Mouse (Mus musculus) limb, embryonic 11.5 days (tissue): ENCODE results near the gene Slc3a2. TPM values are rescaled to one million over a fixed set of nuclear protein-coding genes. Genes with fewer than 3 reads are reported as not detected.
A peak's percentile ranks its signal among the peaks of the same experiment; 100 is the strongest.
"Not testable (repeated sequence)": the region's sequence is repeated elsewhere in the genome, so short reads cannot be mapped to it uniquely, and the experiment has no call there.

Experiments
- ATAC-seq: fragments of 200-750 bp; cut with Nextera tagmentation; 2 replicates; pipeline ENCODE4 v1.8.0; 2017; ENCODE audit warnings: low read depth; ENCODE audit not compliant: insufficient number of reproducible peaks, low FRiP score, low TSS enrichment
- DNase-seq: peaks from one replicate; pipeline ENCODE4 v3.0.0-alpha.2; 2015; ENCODE audit warnings: low spot score
- H3K27ac ChIP-seq: fragments of 300-500 bp; sonication (generic); replicated peaks from 2 replicates; pipeline ENCODE4 v1.5.1; 2014; ENCODE audit warnings: low read depth, mild to moderate bottlenecking, low read length
- H3K27me3 ChIP-seq: fragments of 300-500 bp; sonication (generic); 2 replicates; pipeline ENCODE4 v1.6.1; 2014; ENCODE audit warnings: mild to moderate bottlenecking, low read length, mixed read lengths; ENCODE audit not compliant: control insufficient read depth, insufficient read depth
- H3K36me3 ChIP-seq: fragments of 300-500 bp; sonication (generic); 2 replicates; pipeline ENCODE4 v1.6.1; 2014; ENCODE audit warnings: mild to moderate bottlenecking, low read length, moderate library complexity, mixed read lengths; ENCODE audit not compliant: control insufficient read depth, insufficient read depth
- H3K4me1 ChIP-seq: fragments of 300-500 bp; sonication (generic); 2 replicates; pipeline ENCODE4 v1.6.1; 2014; ENCODE audit warnings: low read length, mixed read lengths; ENCODE audit not compliant: control insufficient read depth, insufficient read depth
- H3K4me2 ChIP-seq: fragments of 300-500 bp; sonication (generic); 2 replicates; pipeline ENCODE4 v1.6.1; 2014; ENCODE audit warnings: low read depth, mild to moderate bottlenecking, moderate library complexity; ENCODE audit not compliant: severe bottlenecking
- H3K4me3 ChIP-seq: fragments of 300-500 bp; sonication (generic); 2 replicates; pipeline ENCODE4 v1.5.1; 2014; ENCODE audit warnings: low read depth, low read length
- H3K9ac ChIP-seq: fragments of 300-500 bp; sonication (generic); 2 replicates; pipeline ENCODE4 v1.6.1; 2014; ENCODE audit warnings: mild to moderate bottlenecking, low read length
- H3K9me3 ChIP-seq: fragments of 300-500 bp; sonication (generic); 2 replicates; pipeline ENCODE4 v1.6.1; 2016; ENCODE audit warnings: low read length; ENCODE audit not compliant: control insufficient read depth
- WGBS: fragments of 180-500 bp; shearing (Covaris S2); extraction: QIAGEN DNeasy Blood & Tissue Kit; methylation state at CpG from one replicate; pipeline ENCODE4 v1.1.7; 2014; 5-methylcytosine and 5-hydroxymethylcytosine counted together
- polyA plus RNA-seq: library from polyadenylated mRNA; unstranded; fragments of >200 nt; fragmentation: Nextera tagmentation; extraction: Ambion mirVana; gene quantifications from 2 replicates; pipeline ENCODE4 v1.2.1, GENCODE M21; 2014

The Slc3a2 gene
- polyA plus RNA-seq, 1 experiment from 2014 or later, result 114 TPM

GRCm38 (mm10) chr19:8736160-8736467 lies 12.9 kb upstream of the Slc3a2 start:
- Histone ChIP-seq H3K27me3 (no peaks in the 10 kb centered on the region), H3K4me1 (peaks cover 6% of the 10 kb centered on the region), H3K27ac (0 out of 2 replicates have a peak overlapping the region, but pooled peaks have one; percentile 8), H3K9me3 (no peaks in the 10 kb centered on the region), H3K9ac (peak overlapping the region; percentile 89), H3K4me3 (peak overlapping the region; percentile 90), H3K36me3 (peaks cover 14% of the 10 kb centered on the region), H3K4me2 (peak overlapping the region; percentile 84)
- 2% methylated on average over 11 of the region's 11 CpGs for WGBS
- ATAC-seq (no peak; the same call in 1 of the 2 replicates), DNase-seq (no peak)

DNA sequence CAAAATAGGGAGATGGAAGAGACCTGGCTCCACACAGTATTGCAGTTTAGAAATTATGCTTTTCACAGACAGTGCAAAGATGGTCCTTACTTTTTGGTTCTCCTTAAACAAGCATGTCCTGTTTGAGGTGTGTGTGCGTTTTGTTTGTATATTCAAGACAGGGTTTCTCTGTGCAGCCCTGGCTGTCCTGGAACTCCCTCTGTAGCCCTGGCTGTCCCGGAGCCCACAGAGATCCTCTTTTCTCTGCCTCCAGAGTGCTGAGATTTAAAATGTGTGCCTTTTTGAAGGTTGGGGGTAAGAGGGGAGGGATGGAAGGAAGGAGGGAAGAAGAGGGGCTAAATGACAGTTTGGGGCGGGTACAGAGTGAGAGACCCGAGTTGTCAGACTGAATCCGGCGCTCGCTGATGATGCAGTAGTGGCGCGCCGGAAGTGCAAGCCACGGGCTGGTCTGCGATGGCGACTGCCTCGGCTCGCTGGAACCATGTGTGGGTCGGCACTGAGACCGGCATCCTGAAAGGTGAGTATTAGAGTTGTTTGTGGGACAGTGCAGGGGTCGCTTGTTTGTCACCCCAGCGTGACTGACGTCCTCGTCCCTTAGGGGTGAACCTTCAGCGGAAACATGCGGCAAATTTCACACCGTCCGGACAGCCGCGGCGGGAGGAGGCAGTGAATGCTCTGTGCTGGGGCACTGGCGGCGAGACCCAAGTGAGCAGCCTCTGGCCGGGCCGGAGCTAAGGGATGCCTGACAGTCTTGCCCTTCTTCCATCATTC lies 12.4 kb upstream of the Slc3a2 start, which contains the start of gene Wdr74:
TSS of gene Wdr74 (plus strand) at position 439 of the 771 bp plus-strand sequence.
- Histone ChIP-seq H3K4me3 (peak within 1 kb of the TSS; percentile 90), H3K27ac (0 out of 2 replicates have a peak within 1 kb of the TSS, but pooled peaks have one; percentile 8), H3K9me3 (no peaks in the 10 kb centered on the region), H3K4me2 (peak within 1 kb of the TSS; percentile 84), H3K27me3 (no peaks in the 10 kb centered on the region), H3K4me1 (peaks cover under 1% of the 10 kb centered on the region), H3K9ac (peak within 1 kb of the TSS; percentile 89), H3K36me3 (peaks cover 11% of the 10 kb centered on the region)
- WGBS, result under 1% methylated on average over 32 of the region's 32 CpGs
- ATAC-seq (peak; percentile 81), DNase-seq (peak; percentile 96)

GRCm38 (mm10) chr19:8734334-8734733 lies 11.2 kb upstream of the Slc3a2 start:
- Histone ChIP-seq H3K9ac (no peak overlapping the region), H3K36me3 (0 out of 2 replicates have a peak, but pooled peaks cover 4% of the 10 kb centered on the region), H3K4me2 (no peak overlapping the region), H3K27ac (no peak overlapping the region), H3K9me3 (no peaks in the 10 kb centered on the region), H3K27me3 (no peaks in the 10 kb centered on the region), H3K4me1 (no peaks in the 10 kb centered on the region), H3K4me3 (no peak overlapping the region)
- ATAC-seq (no peak), DNase-seq (no peak)
- WGBS, result 74% methylated on average over 3 of the region's 3 CpGs

DNA sequence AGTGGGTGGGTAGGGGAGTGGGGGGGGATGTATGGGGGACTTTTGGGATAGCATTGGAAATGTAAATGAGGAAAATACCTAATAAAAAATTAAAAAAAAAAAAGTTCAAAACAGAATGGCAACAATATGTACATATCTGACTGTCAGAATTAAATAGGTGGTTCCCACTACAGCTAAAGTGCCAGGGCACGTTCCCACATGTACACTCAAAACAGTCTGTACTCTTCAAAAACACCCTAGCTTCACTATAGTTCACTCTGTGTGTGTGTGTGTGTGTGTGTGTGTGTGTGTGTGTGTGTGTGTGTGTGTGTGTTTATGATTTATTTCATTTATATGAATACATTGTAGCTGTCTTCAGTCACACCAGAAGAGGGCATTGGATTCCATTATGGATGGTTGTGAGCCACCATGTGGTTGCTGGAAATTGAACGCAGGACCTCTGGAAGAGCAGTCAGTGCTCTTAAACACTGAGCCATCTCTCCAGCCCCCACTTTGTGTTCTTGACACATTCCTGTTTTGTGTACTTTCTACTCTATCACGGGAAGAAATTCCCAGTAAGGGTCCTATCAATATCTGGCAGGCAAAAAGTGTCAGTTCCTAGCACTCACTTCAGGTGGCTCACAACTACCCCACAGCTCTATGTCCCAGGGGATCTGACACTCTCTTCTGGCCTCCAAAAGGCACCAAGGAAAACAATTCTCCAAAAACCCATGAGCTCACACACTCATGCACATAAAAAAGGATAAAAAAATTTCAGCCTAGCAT lies 5.3 kb upstream of the Slc3a2 start:
- not testable (repeated sequence) for H3K9me3 ChIP-seq, H3K4me2 ChIP-seq, ATAC-seq, H3K4me1 ChIP-seq, H3K9ac ChIP-seq, H3K27me3 ChIP-seq, DNase-seq, H3K4me3 ChIP-seq, H3K27ac ChIP-seq
- peaks cover 17% of the 10 kb centered on the region for H3K36me3 ChIP-seq
- 51% methylated on average over 3 of the region's 3 CpGs for WGBS

- no peak for DNase-seq
- Histone ChIP-seq H3K4me2 (no peak overlapping the region), H3K9me3 (no peaks in the 10 kb centered on the region), H3K9ac (no peak overlapping the region), H3K4me1 (peaks cover 8% of the 10 kb centered on the region; the same call in 1 of the 2 replicates), H3K27me3 (no peaks in the 10 kb centered on the region), H3K4me3 (no peak overlapping the region), H3K27ac (no peak overlapping the region), H3K36me3 (peaks cover 17% of the 10 kb centered on the region)
- 30% methylated on average over 5 of the region's 5 CpGs for WGBS
- no peak for ATAC-seq
These were observed 4.4 kb upstream of the Slc3a2 start for GRCm38 (mm10) chr19:8727495-8728114.

GRCm38 (mm10) chr19:8726609-8727390 lies 3.6 kb upstream of the Slc3a2 start:
- WGBS, result 20% methylated on average over 3 of the region's 3 CpGs
- H3K4me2 ChIP-seq, result no peak overlapping the region
- H3K4me3 ChIP-seq, result no peak overlapping the region
- no peaks in the 10 kb centered on the region for H3K27me3 ChIP-seq
- H3K4me1 ChIP-seq, result peaks cover 8% of the 10 kb centered on the region; the same call in 1 of the 2 replicates
- no peak overlapping the region for H3K27ac ChIP-seq
- no peaks in the 10 kb centered on the region for H3K9me3 ChIP-seq
- DNase-seq (no peak), ATAC-seq (no peak)
- no peak overlapping the region for H3K9ac ChIP-seq
- H3K36me3 ChIP-seq, result peaks cover 17% of the 10 kb centered on the region

GRCm38 (mm10) chr19:8725081-8725613 lies 2.0 kb upstream of the Slc3a2 start:
- no peaks in the 10 kb centered on the region for H3K27me3 ChIP-seq
- H3K27ac ChIP-seq, result no peak overlapping the region
- peaks cover 8% of the 10 kb centered on the region; the same call in 1 of the 2 replicates for H3K4me1 ChIP-seq
- DNase-seq (no peak), ATAC-seq (no peak)
- no peaks in the 10 kb centered on the region for H3K9me3 ChIP-seq
- H3K9ac ChIP-seq, result peak overlapping the region; percentile 91
- WGBS, result 51% methylated on average over 4 of the region's 4 CpGs
- H3K4me3 ChIP-seq, result peak overlapping the region; percentile 76
- peaks cover 17% of the 10 kb centered on the region for H3K36me3 ChIP-seq
- H3K4me2 ChIP-seq, result peak overlapping the region; percentile 91
